Mouse (Mus musculus) subcutaneous adipose tissue, adult 2 months (tissue): ENCODE data around the gene 1700021F07Rik. TPM values are rescaled to one million over a fixed set of nuclear protein-coding genes. Genes with fewer than 3 reads are reported as not detected.

Experiments
- polyA plus RNA-seq: library from polyadenylated mRNA; depleted of rRNA; stranded (reverse); fragments of >200 nt; gene quantifications from 2 replicates; pipeline ENCODE4 v1.2.3, GENCODE M21; 2012; ENCODE audit warnings: low replicate concordance; rRNA removed

Gene 1700021F07Rik
- not detected in 2 replicates for polyA plus RNA-seq

DNA sequence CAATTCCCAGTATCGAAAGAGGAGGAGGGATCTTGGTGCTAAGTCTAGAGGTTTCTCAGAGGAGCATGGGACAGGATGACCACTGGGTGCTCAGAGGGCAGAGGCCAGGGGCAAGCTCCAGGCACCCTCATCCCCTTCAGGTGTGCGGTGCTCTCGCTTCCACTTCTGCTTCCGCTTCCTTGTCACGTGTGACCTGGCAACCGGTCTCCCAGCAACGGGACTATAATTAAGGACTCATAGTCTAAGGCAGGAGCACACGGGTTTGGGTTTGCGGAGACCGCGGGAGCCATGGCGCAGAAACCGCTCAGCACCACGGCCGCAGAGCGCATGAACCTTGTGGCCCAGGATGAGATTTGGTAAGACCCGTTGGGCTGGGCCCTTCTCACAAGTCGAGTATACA is at the start of gene 1700021F07Rik:
TSS of gene 1700021F07Rik (plus strand) at position 211 of the 400 bp plus-strand sequence.

Other genes with a start within 250 kb of the 1700021F07Rik start
- gene Pmepa1, start 246.1 kb upstream of the 1700021F07Rik start, polyA plus RNA-seq: 92.4 and 165 TPM in 2 replicates
- gene Ankrd60, start 55.8 kb downstream of the 1700021F07Rik start, polyA plus RNA-seq: not detected in 2 replicates
- gene Rab22a, start 137.2 kb downstream of the 1700021F07Rik start, polyA plus RNA-seq: 11.3 and 20.3 TPM in 2 replicates
- gene 1700010B08Rik, start 196.8 kb downstream of the 1700021F07Rik start, polyA plus RNA-seq: not detected in 2 replicates
- gene Vapb, start 214.9 kb downstream of the 1700021F07Rik start, polyA plus RNA-seq: 19.0 and 25.5 TPM in 2 replicates